Mouse (Mus musculus) lung, postnatal 36 days (tissue): ENCODE results near the gene Aff4.
A peak's percentile ranks its signal among the peaks of the same experiment; 100 is the strongest.

Experiments
- DNase-seq: peaks from one replicate; pipeline ENCODE4 v3.0.0; 2022; ENCODE audit warnings: mixed read lengths

Aff4 gene

DNA sequence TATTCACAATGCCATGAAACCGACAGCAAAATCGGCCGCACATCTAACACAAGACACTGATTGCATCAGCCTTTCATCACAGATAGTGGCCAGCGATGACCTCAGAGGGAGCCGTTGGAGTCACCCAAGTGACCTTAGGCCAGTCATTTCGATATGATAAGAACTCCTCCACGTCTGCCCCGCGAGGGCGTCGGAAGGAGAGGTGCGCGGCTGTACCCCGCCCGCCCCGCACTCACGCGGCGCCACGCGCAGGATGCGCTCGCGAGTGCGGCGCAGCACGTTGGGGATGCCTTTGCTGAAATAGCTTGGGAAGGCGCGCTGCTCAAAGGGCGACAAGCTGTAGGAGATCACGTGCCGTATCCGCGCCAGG, 79.7 kb downstream of the Aff4 start:
- DNase-seq, result no peak

GRCm38 (mm10) chr11:53430670-53431346, 80.2 kb downstream of the Aff4 start, which contains the start of the genes Uqcrq and Gdf9:
TSS of gene Uqcrq (minus strand) at chr11:53430831.
TSS of gene Gdf9 (plus strand) at chr11:53431023.
- peak; percentile 100 for DNase-seq

- DNase-seq, result peak; percentile 37
Observed at GRCm38 (mm10) chr11:53431347-53432056, 80.9 kb downstream of the Aff4 start.

GRCm38 (mm10) chr11:53433057-53433456, 82.4 kb downstream of the Aff4 start:
- DNase-seq, result no peak

DNA sequence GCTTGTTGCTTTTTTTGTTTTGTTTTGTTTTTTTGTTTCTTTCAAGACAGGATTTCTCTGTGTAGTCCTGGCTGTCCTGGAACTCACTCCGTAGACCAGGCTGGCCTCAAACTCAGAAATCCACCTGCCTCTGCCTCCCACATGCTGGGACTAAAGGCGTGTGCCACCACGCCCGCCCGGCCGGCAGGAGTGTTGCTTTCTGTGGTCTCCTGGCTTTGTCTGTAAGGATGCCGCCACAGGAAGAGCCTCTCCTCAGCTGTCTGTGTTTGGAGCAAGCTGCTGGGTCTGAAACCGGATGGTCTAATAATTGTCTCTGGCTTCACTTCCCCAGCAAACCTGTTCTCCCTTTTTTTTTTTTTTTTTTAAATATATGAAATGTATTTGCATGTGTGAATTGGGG, 84.9 kb downstream of the Aff4 start:
- DNase-seq, result no peak

- DNase-seq, result no peak
Observed at GRCm38 (mm10) chr11:53436338-53436737, 85.7 kb downstream of the Aff4 start.

- DNase-seq, result no peak
Observed at GRCm38 (mm10) chr11:53441921-53442320, 91.3 kb downstream of the Aff4 start.

- DNase-seq, result peak; percentile 77
Observed at GRCm38 (mm10) chr11:53443861-53444260, 93.2 kb downstream of the Aff4 start.

DNA sequence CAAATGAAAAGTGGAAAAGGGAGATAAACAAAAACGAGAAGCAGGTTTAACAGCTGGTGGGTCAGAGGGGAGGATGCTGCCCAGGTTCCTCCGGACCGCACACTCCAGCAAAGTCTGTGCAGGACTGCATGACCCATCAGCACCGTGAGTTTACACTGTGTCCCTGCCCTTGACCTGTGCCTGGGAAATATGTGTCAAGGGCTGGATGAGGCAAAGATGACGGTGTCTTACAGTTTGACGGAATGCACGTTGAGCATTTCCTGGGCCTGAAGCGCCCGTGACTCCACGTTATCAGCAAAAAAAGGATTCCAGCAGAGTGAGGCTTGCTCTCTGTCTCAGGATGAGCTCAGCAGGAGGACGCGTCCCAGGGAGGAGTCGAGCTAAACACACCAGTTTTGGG, 94.9 kb downstream of the Aff4 start:
- no peak for DNase-seq

DNA sequence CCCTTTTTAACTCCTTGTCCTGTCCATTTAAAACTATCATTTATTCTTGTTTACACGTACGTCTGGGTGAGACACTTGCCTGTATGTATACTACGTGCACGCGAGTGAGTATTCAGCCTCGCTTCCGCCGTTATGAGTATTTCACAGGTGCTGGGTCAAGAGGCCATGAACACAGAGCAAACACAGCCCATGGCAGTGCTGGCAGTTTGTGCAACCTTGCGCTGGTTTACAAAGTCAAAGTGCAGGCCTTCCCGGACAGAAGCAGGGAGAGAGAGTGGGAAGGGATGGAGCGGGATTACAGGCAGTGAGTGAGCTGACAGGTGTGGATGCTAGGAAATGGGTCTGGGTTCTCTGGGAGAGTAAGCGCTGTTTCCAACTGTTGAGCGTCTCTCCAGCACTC, 95.5 kb downstream of the Aff4 start:
- DNase-seq, result no peak

GRCm38 (mm10) chr11:53447996-53448395, 97.4 kb downstream of the Aff4 start:
- no peak for DNase-seq

DNA sequence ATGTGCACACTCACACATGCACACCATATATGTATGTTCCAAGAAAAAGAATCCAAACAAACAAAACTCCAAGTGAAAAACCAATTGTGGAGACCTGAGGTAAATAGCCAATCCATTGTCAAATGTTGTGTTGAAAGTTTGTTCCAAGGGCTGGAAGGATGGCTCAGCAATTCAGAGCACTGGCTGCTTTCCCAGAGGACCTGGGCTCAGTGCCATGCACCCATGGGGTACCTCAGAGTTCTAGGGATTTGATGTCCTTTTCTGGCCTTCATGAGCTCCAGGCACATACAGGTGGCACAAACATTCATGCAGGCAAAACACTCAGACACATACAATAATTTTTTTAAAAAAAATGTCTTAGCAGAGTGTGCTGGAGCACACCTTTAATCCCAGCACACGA, 97.9 kb downstream of the Aff4 start:
- DNase-seq, result no peak

GRCm38 (mm10) chr11:53450070-53450705, 99.6 kb downstream of the Aff4 start:
- no peak for DNase-seq

- DNase-seq, result no peak
Observed at GRCm38 (mm10) chr11:53451361-53451760, 100.7 kb downstream of the Aff4 start.

DNA sequence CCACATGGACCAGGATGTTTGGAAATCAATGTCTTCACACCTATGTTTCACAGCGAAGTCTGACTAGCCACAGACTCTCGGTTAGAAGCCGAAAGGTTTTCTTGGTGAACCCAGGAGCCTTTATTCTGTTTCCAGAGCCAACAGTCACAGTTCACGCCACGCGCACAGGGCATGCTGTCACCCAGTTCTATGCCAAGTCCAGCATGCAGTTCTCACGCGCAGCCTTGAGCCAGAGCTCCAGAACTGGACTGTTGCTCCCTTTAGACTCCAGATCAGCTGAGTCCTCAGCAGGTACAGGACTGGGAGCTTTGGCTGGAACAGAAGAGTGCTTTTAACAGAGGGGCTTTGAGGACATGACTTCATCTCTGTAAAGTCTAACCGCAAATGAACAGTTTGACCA, 101.8 kb downstream of the Aff4 start:
- no peak for DNase-seq

DNA sequence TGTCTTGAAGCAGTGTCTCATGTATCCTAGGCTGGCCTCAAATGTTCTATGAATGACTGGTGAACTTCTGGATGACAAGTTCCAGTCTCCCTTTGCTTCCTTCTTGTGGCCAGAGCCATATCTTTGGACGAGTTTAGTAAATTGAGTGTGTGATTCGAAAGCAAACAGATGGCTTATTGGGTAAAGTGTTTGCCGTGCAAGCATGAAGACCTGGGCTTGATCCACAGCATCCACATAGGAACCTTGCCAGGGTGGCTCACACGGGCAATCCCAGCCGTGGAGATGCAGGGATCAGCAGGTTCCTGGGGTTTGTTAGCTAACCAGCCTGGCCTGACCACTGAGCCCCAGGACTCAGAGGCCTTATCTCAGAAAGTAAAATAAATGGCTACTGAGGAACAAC, 102.4 kb downstream of the Aff4 start:
- no peak for DNase-seq

GRCm38 (mm10) chr11:53456474-53457371, 106.1 kb downstream of the Aff4 start, which contains the start of the genes Gm10447 and Shroom1:
TSS of gene Gm10447 (minus strand) at chr11:53457110.
TSS of gene Shroom1 (plus strand) at chr11:53457205.
- DNase-seq, result peak; percentile 71

DNA sequence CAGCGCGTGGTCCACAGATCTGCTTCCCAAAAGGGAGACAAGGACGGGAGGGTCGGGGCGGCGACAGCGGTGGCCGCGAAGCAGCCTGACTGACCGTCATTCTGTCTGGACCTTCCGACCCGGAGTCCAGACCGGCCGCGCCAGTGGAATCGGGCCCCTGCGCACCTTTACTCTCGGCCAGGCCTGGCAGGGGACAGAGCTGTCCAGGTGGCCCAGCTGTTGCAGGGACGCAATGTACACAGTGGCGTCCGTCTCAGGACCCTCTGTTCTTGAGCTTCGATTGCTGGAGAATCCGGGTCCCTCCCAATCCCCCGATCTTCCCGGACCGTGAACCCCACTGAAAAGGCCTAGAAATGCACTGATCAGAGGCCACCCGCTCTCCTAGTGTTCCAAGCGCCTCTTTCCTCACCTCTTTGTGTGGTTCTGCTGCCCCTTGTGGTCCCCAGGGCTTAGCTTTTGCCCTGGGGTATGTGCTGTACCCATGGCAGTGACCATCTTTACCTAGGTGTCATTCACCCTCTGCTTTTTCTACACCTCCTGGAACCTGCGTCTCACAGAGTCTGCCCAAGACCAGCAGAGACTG, 106.8 kb downstream of the Aff4 start:
- peak; percentile 35 for DNase-seq

DNA sequence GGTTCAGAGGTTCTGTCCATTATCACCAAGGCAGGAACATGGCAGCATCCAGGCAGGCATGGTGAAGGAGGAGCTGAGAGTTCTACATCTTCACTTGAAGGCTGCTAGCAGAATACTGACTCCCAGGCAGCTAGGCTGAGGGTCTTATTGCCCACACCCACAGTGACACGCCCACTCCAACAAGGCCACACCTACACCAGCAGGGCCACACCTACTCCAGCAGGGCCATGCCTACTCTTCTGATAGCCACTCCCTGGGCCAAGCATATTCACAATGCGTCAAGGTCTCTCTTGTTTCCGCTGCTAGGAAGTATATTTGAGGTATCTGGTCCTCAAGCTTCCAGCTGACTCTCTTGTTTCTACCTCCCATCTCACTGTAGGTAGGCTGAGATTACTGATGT, 108.4 kb downstream of the Aff4 start:
- DNase-seq, result no peak

- no peak for DNase-seq
Observed at GRCm38 (mm10) chr11:53460192-53460591, 109.6 kb downstream of the Aff4 start.

GRCm38 (mm10) chr11:53461727-53462126, 111.1 kb downstream of the Aff4 start:
- no peak for DNase-seq
